Mouse (Mus musculus) right cerebral cortex, adult 2 months (tissue): ENCODE results near the gene Tent4a.

Experiments
- DNase-seq, 2 experiments: peaks; one replicate each; pipeline ENCODE4 v3.0.0; 2021 to 2022; ENCODE audit warnings: low spot score in 2 of 2

Gene Tent4a

DNA sequence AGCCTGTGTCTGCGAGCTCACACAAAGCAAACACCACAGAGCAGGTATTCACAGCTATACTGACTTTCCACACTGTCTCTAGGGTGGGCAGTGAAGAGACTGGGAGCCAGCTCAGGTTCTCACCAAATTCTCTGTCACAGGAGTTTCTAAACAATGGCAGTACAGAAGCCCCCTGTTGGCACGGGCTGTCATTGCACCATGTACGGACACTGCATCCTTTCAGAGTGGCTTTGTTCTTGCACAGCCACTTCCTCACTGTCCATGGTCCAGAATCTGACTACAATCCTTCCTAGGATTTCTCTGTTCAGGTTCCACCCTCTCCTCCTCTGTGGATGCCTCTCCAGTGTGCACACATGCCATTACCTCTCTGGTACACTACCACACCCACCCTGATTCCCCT lies 10.6 kb upstream of the Tent4a start:
- no peak for DNase-seq

DNA sequence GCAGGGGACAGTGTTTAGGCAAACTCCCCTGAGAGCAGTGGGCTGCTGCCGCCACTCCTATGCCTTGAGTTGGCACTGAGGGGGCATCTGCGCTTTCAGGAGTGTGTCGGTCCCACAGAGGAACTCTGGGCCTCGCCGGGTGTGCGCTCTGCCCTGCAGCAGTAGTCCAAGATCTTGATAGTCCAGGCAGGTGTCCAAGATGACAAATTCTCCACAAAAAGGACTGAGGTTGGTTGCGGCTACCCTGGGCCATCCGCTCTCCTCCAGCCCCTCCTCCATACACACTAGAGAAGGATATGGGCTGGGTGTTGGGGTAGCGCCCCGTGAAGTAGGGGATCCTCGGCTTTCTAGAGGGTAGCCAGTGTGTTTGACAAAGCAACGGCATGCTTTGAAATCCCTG lies 9.2 kb upstream of the Tent4a start:
- no peak for DNase-seq

DNA sequence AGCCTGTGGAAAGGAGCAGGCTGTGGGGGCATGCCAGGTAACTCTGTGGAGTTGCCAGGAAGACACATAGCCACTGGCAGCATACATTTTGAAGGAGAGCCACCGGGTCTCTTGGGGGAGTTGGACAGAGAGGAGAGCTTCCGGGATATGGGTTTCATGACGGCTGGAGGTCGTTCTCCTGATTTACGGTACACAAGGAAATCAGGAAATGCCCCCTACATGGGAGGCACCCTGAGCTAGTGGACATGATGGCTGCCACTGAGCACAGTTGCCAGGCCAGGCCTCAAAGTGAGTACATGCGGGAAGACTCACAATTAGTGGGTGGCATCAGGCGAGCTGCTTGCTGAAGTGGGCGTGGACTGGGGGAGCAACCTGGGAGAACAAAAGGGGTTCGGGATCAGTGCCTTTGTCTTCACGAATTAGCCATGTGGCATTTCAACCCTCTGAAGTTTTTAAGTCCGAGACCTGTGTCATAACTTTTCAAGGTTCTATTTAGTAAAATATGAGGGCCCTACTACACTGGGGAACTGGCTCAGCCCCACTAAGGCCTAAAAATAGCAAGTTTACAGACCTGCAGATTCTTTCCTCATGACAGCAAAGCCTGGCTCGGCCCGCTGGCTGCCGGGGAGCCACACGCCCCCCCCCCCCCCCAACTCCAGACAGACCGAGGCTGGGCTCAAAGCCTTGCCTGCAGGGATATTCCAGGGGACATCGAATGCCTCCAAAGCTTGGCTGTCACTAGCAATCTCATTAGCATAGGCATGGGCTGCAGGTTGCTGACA lies 8.3 kb upstream of the Tent4a start:
- DNase-seq: no peak

DNA sequence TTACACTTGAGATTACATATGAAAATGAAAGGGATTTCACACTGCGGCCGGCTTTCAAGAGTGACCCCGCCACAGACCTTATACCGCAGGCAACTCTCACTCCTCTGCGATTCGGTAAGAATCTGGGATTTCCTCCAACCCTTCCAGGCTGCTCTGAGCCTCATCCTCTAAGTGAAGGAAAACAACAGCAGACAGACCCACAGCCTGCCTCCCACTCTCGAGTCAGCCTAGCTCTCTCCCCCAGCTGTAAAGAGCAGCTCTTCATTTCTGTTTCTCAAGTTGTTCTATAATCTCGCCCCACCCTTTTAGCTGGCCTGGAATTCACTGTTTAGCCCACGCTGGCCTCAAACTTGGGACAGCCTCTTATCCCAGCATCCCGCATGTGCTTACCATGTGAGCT lies 7.4 kb upstream of the Tent4a start:
- peak; percentile 61 to 64 for DNase-seq

DNA sequence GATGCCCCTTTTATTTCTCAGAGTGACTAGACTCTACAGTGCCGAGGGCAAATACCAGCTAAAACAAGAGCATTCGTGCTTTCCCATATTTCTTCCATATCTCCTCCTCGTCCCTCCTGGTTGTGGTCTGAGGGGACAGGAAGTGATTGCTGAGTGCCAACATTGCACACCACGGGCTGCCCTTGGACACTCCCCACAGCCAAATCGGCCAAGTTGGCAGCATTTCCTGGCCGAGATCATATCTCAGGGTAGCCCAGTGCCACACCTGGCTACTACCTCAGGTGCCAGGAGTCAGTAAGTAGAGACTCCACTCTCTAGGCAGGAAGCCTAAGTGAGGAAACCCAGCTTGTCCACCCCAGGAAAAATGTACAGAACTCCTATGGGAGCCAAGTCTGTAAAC lies 6.8 kb upstream of the Tent4a start:
- no peak for DNase-seq

DNA sequence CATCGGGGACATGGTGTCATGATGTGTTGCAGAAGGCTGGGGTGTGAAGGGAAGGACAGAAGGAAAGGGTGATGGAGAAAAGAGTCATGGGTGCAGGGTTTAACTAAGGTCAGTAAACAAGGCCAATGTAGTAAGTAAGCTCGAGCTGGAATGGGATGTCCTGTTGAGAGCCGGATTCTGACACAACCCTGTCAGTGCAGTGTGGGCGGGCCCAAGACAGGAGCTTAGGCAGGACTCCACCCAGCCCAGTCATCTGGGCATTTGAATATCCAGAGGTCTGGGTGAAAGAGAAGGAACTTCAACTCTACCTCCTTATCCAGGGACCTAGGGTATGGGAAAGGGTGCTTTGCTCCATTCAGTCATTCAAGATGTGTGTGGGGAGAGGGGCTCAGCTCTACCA lies 3.9 kb upstream of the Tent4a start:
- DNase-seq: no peak

DNA sequence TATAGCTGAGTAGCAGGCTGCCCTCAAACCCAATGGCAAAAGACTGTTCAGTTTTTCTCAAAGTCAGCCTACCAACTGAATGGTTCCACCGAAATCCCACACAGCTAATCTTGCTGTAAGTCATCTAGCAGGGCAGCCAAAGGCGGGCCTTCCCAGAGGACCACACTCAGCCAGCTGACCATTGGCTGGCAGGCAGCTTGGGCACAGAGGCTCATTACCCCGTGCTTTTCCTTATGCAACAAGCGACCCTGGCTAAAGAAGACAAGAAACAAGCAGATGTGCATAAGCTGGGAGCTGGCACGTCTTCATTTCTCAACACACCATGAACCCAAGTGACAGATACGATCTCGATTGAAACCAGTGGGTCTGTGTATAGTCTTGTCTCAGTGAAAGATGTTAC lies 2.9 kb upstream of the Tent4a start:
- no peak for DNase-seq

DNA sequence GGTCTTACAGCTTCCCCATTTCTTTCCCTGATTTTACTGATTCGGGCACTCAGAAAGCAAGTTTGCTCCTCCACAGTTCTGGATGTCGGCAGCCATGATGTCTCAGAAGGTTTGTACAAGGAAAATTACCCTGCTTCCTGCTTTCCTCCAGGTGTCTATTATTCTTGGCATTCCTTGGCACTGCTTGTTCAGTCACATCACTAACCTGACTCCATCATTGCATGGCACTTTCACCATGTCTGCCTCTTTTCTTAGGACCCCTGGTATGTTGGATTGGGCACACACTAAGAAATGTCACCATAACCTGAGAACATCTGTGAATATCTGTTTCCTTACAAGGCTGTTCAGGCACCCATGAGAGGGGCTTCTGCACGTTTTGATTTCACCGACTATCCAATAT lies 1.6 kb upstream of the Tent4a start:
- no peak for DNase-seq

DNA sequence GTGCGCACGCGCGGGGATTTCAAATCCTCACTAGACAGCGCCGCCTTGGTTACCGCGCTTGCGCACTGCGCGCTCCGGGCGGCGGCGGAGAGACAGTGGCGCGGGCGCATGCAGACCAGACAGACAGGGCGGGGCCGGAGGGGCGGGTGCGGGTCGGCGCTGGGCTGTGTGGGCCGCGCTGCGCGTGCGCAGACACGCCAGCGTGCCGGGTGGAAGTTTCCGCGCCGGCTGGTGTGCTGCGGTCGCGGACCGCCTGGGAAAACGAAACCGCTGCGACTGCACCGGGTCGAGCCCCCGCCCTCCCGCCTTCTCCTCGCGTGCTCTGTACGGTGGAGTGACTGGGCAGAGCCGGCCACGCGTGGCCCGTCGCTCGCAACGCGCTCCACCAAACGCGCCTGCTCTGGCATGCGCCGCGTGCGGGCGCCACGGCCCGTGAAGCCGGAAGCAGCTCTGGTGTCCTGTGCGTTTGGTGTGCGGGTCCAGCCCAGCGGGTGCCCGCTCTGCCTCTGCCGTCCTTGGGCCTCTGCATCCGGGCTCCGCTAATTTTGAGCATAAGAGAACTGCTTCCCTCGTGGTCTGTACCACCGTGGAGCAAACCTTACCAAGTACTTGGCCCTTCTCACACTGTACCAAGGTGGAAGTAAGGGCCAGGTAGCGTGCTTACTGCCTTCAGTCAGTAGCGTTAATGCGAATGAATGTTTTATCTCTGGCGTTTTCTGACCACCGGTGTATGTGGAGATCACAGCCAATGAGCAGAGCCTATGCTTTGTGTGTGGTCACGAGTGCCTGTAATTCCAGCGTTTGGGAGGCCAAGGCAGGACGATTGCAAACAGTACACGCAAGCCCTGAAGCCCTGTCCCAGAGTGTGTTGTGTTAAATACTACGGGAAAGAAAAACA lies 486 bp upstream of the Tent4a start:
- peak; percentile 94 to 98 for DNase-seq

DNA sequence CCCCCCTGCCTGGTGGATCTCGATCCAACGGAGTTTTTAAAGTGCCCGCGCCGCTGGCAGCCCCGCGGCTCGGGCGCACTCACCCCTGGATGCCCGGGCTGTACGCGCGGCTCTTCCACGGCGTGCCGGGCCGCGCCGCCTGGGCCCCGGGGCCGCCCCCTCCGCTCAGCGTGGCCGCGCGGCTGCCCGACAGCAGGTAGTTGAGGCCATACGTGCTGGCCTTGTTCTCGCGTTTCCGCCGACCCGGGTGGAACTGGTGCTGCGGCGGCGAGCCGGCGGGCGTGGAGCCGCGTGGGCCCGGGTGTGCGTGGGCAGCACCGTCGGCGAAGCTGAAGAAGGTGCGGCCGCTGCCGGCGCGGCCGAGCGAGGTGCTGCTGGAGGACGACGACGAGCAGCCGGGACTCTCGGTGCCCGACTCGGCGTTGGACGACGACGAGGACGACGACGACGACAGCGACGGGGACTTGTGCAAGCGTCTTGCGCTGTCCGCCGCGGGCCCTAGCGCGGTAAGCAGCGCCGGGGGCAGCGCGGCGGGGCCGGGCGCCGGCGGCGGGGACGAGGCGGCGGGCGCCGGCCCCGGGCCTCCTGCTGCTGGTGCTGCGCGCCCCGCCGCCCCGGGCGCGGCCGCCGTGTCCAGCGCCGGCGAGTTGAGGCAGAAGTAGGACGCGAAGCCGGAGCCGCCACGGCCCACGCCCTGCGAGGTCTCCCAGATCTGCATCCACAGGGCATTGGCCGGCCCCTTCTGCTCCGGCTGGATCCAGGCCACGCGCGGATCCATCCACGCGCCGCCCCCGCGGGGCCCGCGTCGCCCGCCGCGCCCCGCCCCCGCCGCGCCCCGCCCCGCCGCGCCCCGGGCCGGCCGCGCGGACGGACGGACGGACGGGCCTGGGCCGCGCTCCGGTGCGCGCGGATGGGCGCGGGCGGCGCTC lies 748 bp downstream of the Tent4a start, which contains the start of gene Nsun2:
TSS of gene Nsun2 (plus strand) at position 342 of the 929 bp plus-strand sequence.
- DNase-seq: peak; percentile 52 to 59

DNA sequence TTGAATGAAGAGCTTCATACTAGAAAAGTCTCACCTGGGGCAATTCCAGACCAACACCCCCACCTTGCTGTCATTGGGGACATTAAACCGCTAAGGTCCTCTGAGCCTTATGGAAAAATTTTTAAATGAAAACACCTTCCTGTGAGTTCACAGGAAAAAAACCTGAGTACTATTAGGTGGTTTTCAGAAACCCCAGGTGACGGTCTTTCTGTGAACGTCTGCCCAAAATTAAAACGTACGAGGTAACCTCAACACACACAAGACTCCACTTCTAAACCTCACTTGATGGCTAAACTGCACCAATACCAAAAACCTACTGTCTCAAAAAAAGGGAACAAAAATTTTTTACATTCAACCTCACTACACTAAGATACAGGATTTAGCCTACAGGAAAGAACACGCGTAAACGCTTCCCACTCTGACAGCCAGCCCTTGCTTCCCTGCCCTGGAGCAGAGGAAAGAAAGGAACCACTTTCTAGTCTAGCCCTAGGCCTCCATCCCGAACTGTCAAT lies 1.5 kb downstream of the Tent4a start:
- no peak for DNase-seq

DNA sequence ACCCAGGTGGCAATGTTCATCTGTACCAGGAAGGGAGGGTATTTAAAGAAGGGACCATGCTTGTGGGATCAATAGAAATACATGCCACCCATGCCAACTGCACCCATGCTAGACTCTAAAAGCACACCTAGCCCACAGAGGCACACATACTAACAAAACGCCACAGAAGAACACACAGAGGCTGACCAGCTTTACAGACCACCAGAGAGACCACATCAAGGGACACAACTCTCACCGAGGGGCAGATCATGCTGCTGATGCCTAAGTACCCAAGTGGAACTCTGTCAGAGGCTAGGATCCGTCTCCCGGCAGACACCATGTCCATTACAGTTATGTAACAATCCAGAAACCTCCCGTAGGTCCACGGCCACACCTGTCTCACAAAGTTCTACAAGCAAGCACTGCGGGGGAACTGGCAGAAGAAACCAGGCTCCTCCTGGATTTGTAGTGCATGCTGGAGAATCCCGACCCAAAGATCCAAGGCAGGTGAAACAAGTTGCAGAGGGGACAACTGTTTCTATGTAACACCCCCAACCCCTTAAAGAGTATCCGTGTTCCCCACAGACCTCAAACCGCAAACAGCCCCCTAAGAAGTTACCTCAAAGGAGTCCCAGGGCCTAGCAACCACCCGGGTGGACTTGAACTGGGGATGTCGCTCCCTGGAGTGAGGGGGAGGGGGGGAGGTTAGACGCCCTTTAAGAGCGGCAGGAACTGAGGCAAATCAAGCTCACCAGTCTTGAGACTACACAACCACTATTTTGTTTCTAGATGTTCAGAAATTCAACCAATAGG lies 2.1 kb downstream of the Tent4a start:
- no peak for DNase-seq

DNA sequence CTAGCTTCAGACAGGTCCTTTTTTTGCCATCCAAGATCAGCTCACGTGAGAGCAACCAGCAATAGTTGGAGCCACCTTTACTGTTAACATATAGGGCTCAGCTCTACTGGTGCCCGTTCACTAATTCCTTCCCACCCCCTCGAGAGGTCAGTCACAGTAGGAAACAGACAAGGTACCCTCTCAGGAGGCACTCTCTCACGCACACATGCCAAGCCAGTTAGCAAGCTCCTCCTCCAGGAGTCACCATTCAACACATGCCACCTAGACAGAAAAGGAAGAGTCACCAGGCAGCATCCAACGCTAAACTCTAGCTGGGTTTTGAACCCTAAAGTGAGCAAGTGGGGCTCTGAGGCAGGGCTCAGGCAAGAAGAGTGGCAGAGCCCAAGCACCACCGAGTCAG lies 3.0 kb downstream of the Tent4a start:
- DNase-seq: no peak

DNA sequence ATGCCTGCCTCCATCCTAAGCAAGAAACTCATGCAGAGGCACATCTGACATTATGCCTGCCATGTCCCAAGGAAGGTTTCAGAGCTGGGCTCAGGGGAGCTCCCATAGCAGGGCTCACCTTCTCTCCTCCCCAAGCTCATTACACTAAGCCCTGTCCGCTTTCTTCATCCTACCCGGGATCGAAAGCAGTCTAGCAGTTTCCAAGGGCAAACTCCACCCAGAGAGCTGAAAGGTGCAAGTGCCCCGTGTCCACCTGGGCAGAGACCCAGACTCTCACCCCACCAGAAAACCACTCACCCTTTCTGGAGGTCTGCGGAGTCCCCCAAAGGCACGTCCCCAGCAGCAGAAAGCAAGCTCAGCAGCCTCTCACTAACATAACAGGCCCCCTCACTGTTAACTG lies 3.5 kb downstream of the Tent4a start:
- no peak for DNase-seq

DNA sequence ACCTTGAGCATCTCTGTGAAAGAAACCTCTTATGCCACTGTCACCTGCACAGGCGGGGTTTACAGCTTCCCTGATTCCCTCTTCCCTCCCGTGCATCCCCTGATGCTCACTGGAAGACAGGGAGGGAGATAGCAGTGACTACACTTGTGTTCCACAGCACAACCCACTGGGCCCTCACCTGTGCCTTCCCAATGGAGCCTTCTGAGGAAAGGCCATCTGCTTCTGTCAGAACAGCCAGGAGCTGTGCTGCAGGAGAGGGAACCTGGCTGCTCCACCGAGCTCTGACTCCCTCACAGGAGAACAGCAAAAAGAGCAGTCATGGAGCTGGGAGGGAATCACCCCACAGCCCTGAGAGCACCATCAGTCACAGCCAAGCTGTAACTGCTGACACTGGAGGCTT lies 4.3 kb downstream of the Tent4a start:
- no peak for DNase-seq

DNA sequence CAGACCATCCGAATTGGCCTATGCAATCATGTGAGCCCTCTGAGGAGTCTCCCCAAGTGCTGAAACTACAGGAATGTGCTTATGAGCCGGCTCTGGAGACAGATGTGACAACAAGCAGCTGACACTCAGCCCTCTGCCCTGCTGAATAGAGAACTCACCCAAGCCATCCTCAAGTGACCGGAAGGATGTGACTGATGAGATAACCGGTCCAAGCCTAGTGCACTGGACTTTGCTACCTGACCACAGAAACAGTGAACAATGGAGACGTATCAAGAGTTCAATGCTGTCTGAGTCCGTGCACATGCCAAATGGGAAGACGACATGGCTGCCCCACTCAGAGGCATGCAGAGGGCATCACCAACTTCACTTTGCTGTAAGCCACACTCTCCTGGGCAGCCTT lies 5.9 kb downstream of the Tent4a start:
- DNase-seq: no peak

DNA sequence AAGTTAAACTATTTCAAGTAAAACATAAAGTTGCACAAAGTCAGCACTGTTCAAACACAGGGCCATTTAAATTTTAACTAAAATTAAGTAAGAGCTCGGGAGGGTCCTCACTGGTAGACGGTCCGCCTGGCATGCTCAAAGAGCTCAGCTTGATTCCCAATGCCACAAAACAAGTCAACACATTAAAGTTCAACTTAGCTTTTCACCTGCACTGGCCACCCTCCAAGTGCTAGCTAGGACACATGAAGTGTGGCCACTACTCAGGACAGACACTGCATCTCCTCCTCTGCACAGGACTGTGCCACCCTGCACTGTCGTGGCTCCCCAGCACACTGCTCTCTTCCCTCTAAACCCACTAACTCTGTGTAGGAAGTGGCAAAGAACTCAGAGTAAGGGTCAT lies 8.6 kb downstream of the Tent4a start:
- no peak for DNase-seq

DNA sequence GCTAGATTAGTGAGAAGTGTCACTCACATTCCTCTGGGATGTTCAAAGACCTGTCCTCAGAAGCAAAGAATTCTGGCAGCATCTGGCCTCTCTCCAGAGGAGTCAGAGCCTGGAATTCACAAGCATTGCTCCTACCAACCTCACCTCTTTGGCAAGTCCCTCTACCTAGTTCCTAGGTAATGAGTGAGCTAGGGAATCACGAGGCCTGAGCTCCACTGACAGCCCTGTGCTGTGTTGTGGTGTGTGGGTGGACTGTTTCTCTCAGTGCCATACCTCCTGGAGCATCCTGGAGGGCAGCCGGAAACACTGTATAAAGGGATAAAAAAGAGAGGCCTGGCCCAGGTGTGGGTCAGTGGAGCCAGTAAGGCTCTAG lies 10.3 kb downstream of the Tent4a start:
- no peak for DNase-seq

DNA sequence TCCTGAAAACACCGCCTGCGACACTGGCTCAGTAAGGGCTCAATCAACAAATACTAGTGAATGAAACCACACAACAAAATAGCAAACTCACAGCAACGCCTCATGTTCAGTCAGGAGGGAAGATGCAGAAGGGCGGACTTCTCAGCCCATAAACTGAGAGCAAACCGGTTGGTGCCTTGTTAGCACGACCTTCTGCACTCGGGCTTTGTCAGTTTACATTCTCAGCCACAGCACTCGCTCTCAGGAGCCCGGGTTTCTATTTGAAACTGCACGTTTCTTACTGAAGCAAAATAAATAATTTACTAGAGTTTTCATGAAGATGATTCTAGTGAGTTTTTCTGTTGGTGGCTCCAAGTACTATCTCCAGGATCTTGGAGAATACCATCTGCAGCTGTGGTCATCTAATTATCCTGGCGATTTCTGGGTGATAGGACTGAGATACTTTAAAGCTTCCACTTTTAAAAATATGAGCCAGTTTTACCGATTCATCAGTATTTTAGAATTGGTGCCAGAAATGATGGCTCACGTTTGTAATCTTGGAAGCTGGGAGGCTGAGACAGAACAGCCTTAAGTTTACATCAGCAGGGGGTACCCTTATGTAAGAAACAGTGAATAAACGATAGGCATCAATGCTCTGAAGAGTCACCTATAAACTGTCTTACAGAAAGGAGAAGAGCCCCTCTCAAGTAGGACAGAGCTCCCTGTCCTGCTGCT lies 10.8 kb downstream of the Tent4a start:
- no peak for DNase-seq

DNA sequence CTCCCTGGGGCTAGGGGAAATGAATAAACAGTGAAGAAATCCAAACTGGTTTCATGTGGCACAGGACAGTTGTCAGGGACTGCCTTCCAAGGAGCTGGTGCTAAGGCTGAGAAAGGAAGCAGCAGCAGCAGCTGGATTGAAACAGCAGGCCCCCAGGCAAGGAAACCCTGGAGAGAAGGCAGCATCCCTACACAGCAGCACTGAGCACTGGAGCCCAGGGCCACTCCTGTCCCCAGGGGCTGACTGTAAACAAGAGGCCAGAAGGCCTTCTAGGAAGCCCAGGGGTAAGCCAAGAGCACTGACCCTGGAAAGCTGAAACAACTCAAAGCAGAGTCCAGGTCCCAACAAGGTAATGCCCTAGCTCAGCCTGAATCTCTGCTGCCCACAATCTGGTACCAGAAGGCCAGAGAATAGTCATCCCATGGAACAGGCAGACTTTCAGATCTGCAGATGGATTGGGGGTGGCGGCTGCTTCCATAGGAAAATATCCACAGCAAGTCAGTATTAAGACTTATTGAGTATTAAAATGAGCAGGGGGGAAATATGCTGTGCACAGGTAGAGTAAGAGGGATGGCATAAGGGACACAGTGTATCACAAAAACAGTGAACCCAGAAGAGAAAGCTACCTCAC lies 12.1 kb downstream of the Tent4a start:
- no peak for DNase-seq
